Mouse (Mus musculus) ES-Bruce4 (cell line): ENCODE measurements at regions not wholly inside any gene's neighbourhood (a gene's known extent, or its start where the extent isn't known, plus 50 kb on each side); places are given as distances from the start of the nearest gene placed in this dataset.

Experiments used
- H3K27ac ChIP-seq: 2 replicates; pipeline ENCODE4 v1.5.1; 2012; ENCODE audit warnings: low read length, inconsistent platforms; ENCODE audit not compliant: insufficient read depth
- H3K27me3 ChIP-seq: 2 replicates; pipeline ENCODE4 v1.6.1; 2012; ENCODE audit warnings: mild to moderate bottlenecking, low read length, inconsistent platforms; ENCODE audit not compliant: control insufficient read depth, poor library complexity, insufficient read depth, severe bottlenecking
- H3K36me3 ChIP-seq: 2 replicates; pipeline ENCODE4 v1.6.1; 2012; ENCODE audit warnings: inconsistent platforms, mild to moderate bottlenecking, low read length, moderate library complexity; ENCODE audit not compliant: control insufficient read depth, poor library complexity, insufficient read depth, severe bottlenecking
- H3K4me1 ChIP-seq: one replicate; pipeline ENCODE4 v1.8.1; 2011; ENCODE audit warnings: low read length; ENCODE audit not compliant: control insufficient read depth, insufficient read depth
- H3K4me3 ChIP-seq: 2 replicates; pipeline ENCODE4 v1.5.1; 2011; ENCODE audit warnings: low read depth, mild to moderate bottlenecking, low read length
- H3K9ac ChIP-seq: 2 replicates; pipeline ENCODE4 v1.6.1; 2012; ENCODE audit warnings: low read depth, mild to moderate bottlenecking, inconsistent platforms; ENCODE audit not compliant: poor library complexity, severe bottlenecking
- H3K9me3 ChIP-seq: replicated peaks from 2 replicates; pipeline ENCODE4 v1.6.1; 2012; ENCODE audit warnings: mild to moderate bottlenecking, low read length, inconsistent platforms; ENCODE audit not compliant: control insufficient read depth, poor library complexity, insufficient read depth, severe bottlenecking
- CTCF ChIP-seq: IDR thresholded peaks from one replicate; pipeline ENCODE4 v1.8.1; 2011; ENCODE audit warnings: low read depth, low read length
- EP300 ChIP-seq: IDR thresholded peaks from 2 replicates; pipeline ENCODE4 v1.6.1; 2011; ENCODE audit warnings: low read depth, low read length; ENCODE audit not compliant: insufficient read depth
- POLR2A ChIP-seq: IDR thresholded peaks from one replicate; pipeline ENCODE4 v1.8.1; 2011; ENCODE audit warnings: low read length; ENCODE audit not compliant: insufficient read depth

DNA sequence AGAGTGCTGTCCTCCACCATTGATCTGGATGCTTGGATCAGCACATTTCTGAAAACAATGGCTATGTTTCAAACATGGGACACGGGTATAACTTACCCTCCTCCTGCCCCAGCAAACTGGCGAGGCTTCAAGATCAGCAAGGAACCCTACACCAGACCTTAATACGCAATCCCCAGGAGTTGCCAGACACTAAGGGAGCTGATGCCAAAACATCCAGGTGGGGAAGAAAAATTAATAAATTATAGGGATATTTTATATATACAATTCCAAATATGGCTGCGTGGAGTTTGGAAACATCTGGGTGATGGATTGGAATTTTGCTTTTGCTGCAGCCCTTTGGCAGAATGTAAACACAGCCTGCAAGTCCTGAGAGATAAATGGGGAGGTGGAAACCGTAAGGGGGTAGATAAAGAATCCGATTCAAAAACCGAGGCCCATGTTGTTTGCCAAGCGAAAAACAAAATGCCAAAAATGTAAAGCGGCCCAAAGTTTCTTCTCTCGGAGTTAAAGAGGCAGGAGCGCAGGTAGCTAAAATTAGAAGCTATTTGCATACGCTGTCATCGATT lies 460.9 kb upstream of the Gm765 start:
- H3K9me3 ChIP-seq, result no peaks in the 10 kb centered on the region
- no peaks in the 10 kb centered on the region for H3K27me3 ChIP-seq
- TF ChIP-seq POLR2A, result no peak
- no peak for TF ChIP-seq CTCF
- TF ChIP-seq EP300, result no peak
- H3K9ac ChIP-seq, result no peak overlapping the region
- no peaks in the 10 kb centered on the region for H3K36me3 ChIP-seq
- no peaks in the 10 kb centered on the region for H3K4me1 ChIP-seq
- H3K27ac ChIP-seq, result no peak overlapping the region
- H3K4me3 ChIP-seq, result no peak overlapping the region

DNA sequence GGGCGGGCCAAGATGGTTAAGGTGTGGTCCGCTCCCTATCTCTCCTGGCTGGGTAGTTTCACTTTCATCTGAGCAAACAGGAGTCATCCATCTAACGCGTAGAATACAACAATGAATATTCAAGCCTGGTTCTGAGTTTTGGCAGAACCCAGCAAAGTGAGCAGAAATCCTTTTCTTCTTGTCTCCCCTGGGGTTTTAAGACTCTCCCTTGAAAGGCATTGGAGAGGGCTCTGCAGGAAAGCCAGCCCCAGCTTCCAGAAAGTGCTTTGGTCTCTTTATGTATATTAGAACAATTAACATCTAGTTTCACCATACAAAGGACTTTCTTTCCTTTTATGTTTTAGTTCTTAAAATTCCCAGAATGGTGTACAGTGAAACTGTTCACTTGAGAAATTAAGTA lies 458.5 kb upstream of the Gm765 start:
- TF ChIP-seq EP300, result no peak
- no peak for TF ChIP-seq POLR2A
- no peak for TF ChIP-seq CTCF
- H3K27ac ChIP-seq, result no peak overlapping the region
- no peaks in the 10 kb centered on the region for H3K4me1 ChIP-seq
- no peaks in the 10 kb centered on the region for H3K27me3 ChIP-seq
- H3K4me3 ChIP-seq, result no peak overlapping the region
- H3K36me3 ChIP-seq, result no peaks in the 10 kb centered on the region
- H3K9ac ChIP-seq, result no peak overlapping the region
- no peaks in the 10 kb centered on the region for H3K9me3 ChIP-seq

DNA sequence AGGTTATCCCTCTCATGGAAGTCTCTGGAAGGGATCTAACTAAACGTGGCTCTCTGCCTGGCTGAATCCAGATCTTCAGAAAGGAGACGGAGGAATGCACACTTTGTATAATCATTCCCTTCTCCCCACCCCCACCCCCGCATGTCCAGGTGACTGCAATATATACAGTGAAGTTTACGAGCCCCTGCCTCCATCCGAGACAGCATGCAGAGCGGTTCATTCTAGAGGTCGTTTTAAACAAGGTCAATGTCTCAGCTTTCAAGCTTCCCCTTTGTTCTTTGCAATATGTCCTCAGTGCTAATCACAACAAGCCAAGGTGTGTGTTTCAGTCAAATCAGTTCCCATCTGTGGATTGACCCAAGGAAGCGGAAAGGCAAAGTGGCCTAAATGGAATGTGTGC lies 457.5 kb upstream of the Gm765 start:
- no peaks in the 10 kb centered on the region for H3K36me3 ChIP-seq
- no peak overlapping the region for H3K4me3 ChIP-seq
- no peaks in the 10 kb centered on the region for H3K4me1 ChIP-seq
- TF ChIP-seq CTCF (no peak), EP300 (no peak), POLR2A (no peak)
- H3K9ac ChIP-seq, result no peak overlapping the region
- no peak overlapping the region for H3K27ac ChIP-seq
- H3K27me3 ChIP-seq, result no peaks in the 10 kb centered on the region
- H3K9me3 ChIP-seq, result no peaks in the 10 kb centered on the region

DNA sequence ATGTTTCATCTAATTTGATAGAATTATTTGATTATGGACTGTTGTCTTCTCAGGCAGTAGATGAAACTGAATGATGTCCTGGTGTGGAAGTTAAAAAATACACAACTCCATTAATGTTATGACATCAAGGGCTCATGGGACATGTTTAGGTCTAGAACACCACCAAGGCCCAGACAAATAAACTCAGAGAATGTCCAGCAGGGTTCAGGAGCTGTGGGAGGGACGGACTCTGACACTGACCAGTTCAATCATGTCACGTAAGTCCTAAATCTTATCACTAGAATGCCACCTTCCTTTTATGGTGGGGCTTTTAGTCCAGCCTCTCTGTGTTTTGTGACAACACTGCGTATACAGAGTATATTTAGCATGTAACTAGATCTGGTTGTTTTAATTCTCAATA lies 455.2 kb upstream of the Gm765 start:
- H3K9me3 ChIP-seq, result no peaks in the 10 kb centered on the region
- H3K36me3 ChIP-seq, result no peaks in the 10 kb centered on the region
- H3K9ac ChIP-seq, result no peak overlapping the region
- no peak overlapping the region for H3K4me3 ChIP-seq
- no peaks in the 10 kb centered on the region for H3K4me1 ChIP-seq
- H3K27ac ChIP-seq, result no peak overlapping the region
- no peak for TF ChIP-seq CTCF
- no peak for TF ChIP-seq EP300
- TF ChIP-seq POLR2A, result no peak
- H3K27me3 ChIP-seq, result no peaks in the 10 kb centered on the region

DNA sequence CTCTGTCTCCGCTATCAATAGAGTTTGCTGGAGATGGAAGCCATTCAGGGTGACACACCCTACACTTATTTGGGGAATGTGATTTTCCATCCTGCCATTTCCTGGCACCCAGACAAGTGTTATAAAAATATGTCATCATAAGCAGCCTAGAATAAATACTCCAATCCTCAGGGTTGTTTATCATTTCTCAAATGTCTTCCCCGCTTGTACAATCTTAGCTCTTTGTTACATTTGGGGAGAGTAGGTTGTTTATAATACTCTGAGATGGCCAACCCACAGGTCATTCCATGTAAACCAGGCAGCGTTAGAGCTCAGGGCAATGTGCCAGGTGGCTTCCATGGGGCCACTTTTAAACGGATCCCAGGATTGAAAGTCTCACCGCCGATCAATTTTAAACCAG lies 454.8 kb upstream of the Gm765 start:
- Histone ChIP-seq H3K27ac (no peak overlapping the region), H3K27me3 (no peaks in the 10 kb centered on the region), H3K9me3 (no peaks in the 10 kb centered on the region), H3K4me1 (no peaks in the 10 kb centered on the region), H3K4me3 (no peak overlapping the region), H3K9ac (no peak overlapping the region), H3K36me3 (no peaks in the 10 kb centered on the region)
- TF ChIP-seq POLR2A (no peak), EP300 (no peak), CTCF (no peak)

DNA sequence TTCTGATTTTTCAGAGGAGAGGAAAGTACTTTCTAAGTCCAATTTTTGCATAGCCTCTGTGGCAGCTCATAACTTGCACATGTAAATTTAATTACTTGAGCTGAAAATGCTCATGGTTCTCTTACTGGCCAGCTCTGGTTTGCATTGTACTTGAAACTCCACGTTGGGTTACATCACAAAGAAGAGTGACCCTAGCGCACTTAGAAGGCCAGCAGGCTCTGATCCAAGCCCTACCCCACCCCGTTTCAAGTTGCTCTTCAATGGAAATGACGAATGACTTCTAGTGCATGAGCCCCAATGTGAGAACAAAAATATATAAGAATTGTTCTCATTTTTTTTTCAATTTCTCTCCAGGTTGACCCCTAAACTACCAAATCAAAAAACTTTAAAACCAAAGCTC lies 454.1 kb upstream of the Gm765 start:
- no peak for TF ChIP-seq CTCF
- no peak for TF ChIP-seq EP300
- no peak for TF ChIP-seq POLR2A
- Histone ChIP-seq H3K4me3 (no peak overlapping the region), H3K27me3 (no peaks in the 10 kb centered on the region), H3K9ac (no peak overlapping the region), H3K36me3 (no peaks in the 10 kb centered on the region), H3K27ac (no peak overlapping the region), H3K4me1 (no peaks in the 10 kb centered on the region), H3K9me3 (no peaks in the 10 kb centered on the region)
